Mouse (Mus musculus) stomach, postnatal 0 days (tissue): ENCODE measurements around the gene Ralbp1.

ENCODE experiments used
- CTCF ChIP-seq: IDR thresholded peaks from 2 replicates; pipeline ENCODE4 v1.5.1; 2016; ENCODE audit warnings: antibody characterized with exemption, low read depth, mild to moderate bottlenecking, moderate library complexity
- EP300 ChIP-seq: optimal IDR thresholded peaks from 2 replicates; pipeline ENCODE3; 2016; ENCODE audit warnings: antibody characterized with exemption

DNA sequence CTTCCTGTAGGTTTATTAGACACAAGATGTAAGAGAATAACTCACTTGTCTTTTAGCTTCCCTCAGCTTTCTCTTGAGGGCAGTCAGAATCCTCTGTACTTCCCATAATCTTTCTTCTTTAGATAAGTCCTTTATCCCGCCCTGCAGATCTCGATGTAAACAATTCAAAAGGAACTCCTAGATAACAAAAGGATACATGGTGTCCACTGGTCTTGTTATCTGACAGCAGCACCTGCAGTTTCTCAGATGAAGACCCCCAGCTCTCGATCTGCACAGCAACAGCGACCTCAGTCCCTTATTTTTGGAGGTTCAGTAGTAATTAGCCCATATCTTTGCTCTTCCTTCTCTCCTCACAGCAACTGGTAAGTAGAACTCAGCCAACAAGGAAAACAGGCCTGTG is 28.0 kb downstream of the Ralbp1 start:
- TF ChIP-seq CTCF (no peak), EP300 (no peak)
